Mouse (Mus musculus): ENCODE measurements around the gene St6galnac1. TPM values are rescaled to one million over a fixed set of nuclear protein-coding genes. Genes with fewer than 3 reads are reported as not detected.

Gene St6galnac1
- polyA plus RNA-seq, 1 experiment from 2014 or later = not detected

DNA sequence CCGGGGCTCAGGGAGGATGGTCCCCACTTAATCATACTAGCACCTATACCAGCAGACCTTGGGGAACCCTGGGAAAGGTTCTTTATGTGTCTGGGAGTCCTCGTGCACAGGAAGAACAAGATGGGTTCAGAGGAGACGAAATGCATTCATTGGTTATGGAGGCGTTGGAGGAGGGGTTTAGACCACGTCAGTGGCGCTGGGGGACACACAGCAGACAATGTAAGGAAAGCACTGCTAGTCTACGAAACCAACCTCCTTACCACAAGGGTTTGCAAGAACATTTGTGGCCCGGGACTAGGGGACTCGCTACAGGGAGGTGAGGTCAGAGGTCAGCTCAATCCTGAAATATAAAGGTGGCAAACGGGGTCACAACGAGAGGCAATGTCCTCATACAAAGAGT lies 35.2 kb upstream of the St6galnac1 start:
- H3K4me3 ChIP-seq (ENCODE audit: low read depth, low read length) = no peak overlapping the region
- no peak overlapping the region for H3K9ac ChIP-seq (replicated peaks; ENCODE audit: low read length)
- H3K27me3 ChIP-seq (ENCODE audit: control insufficient read depth, insufficient read depth, low read length) = no peaks in the 10 kb centered on the region
- H3K36me3 ChIP-seq (replicated peaks; ENCODE audit: control insufficient read depth, insufficient read depth, low read depth, low read length) = no peaks in the 10 kb centered on the region
- WGBS = 57% methylated on average over 11 of the region's 11 CpGs
- no peak for DNase-seq (ENCODE audit: low spot score)
- no peak overlapping the region for H3K4me2 ChIP-seq (ENCODE audit: low read depth, low read length)
- H3K4me1 ChIP-seq (ENCODE audit: control insufficient read depth, insufficient read depth, low read length) = peaks cover 26% of the 10 kb centered on the region
- H3K27ac ChIP-seq (replicated peaks; ENCODE audit: low read depth, low read length) = no peak overlapping the region
- no peaks in the 10 kb centered on the region for H3K9me3 ChIP-seq (replicated peaks; ENCODE audit: control insufficient read depth, low read length)
- no peak for ATAC-seq (replicated peaks; ENCODE audit: insufficient number of reproducible peaks, low FRiP score, low TSS enrichment, low read depth)

DNA sequence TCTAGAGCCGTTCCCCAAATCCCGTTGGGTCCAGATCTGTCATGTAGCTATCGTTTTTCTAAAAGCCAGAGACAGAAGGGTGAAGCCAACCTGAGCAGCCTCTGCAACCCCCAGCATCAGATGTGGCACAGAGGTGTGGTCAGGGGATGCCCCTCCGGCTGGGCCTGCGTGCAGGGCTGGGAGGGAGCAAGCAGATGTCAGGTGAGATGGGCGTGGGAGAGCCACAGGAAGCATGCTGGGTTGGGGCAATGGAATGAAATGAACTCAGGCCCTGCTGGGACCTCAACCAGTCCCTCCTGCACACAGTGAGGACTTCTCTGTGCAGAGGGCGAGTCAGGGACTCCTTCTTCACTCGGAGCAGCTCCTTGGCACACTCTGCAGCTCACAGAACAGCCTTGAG lies 34.2 kb upstream of the St6galnac1 start:
- Histone ChIP-seq H3K4me3 (ENCODE audit: low read depth, low read length) (no peak overlapping the region), H3K9ac (replicated peaks; ENCODE audit: low read length) (no peak overlapping the region), H3K27ac (replicated peaks; ENCODE audit: low read depth, low read length) (no peak overlapping the region), H3K4me2 (ENCODE audit: low read depth, low read length) (no peak overlapping the region), H3K9me3 (replicated peaks; ENCODE audit: control insufficient read depth, low read length) (no peaks in the 10 kb centered on the region), H3K27me3 (ENCODE audit: control insufficient read depth, insufficient read depth, low read length) (no peaks in the 10 kb centered on the region), H3K4me1 (ENCODE audit: control insufficient read depth, insufficient read depth, low read length) (peaks cover 18% of the 10 kb centered on the region), H3K36me3 (replicated peaks; ENCODE audit: control insufficient read depth, insufficient read depth, low read depth, low read length) (no peaks in the 10 kb centered on the region)
- no peak for ATAC-seq (replicated peaks; ENCODE audit: insufficient number of reproducible peaks, low FRiP score, low TSS enrichment, low read depth)
- 83% methylated on average over 8 of the region's 8 CpGs for WGBS
- no peak for DNase-seq (ENCODE audit: low spot score)

DNA sequence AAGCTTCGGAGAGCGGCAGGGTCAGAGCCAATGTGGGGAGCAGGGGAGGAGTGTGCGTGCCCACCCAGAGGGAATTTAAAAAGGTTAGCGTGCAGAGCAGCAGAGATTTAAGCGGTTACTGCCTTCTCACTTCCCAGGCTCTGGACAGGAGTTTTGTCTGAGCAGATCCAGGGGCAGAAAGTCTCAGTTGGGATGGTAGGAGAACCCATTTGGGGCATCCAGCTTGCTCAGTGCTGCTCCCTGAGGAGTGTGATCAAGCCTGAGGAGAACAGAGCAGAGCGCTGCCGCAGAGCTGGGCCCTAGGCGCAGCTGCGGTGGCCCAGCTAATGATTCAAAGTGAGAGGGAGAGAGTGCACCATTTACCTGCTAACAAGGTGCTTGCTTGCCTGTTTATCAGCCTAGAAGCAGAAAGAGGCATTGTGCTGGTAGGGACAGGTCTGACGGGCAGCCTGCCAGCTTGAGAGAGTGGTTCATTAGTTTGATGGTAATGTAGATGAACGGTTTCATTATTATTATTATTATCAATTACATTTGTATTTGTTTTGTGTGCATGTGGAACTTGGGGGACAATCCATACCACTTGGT lies 33.6 kb upstream of the St6galnac1 start:
- Histone ChIP-seq H3K4me1 (ENCODE audit: control insufficient read depth, insufficient read depth, low read length) (peaks cover 16% of the 10 kb centered on the region), H3K9me3 (replicated peaks; ENCODE audit: control insufficient read depth, low read length) (no peaks in the 10 kb centered on the region), H3K4me2 (ENCODE audit: low read depth, low read length) (no peak overlapping the region), H3K4me3 (ENCODE audit: low read depth, low read length) (no peak overlapping the region), H3K27me3 (ENCODE audit: control insufficient read depth, insufficient read depth, low read length) (no peaks in the 10 kb centered on the region), H3K27ac (replicated peaks; ENCODE audit: low read depth, low read length) (no peak overlapping the region), H3K9ac (replicated peaks; ENCODE audit: low read length) (no peak overlapping the region), H3K36me3 (replicated peaks; ENCODE audit: control insufficient read depth, insufficient read depth, low read depth, low read length) (no peaks in the 10 kb centered on the region)
- 78% methylated on average over 11 of the region's 11 CpGs for WGBS
- DNase-seq (ENCODE audit: low spot score) (no peak), ATAC-seq (replicated peaks; ENCODE audit: insufficient number of reproducible peaks, low FRiP score, low TSS enrichment, low read depth) (no peak)

DNA sequence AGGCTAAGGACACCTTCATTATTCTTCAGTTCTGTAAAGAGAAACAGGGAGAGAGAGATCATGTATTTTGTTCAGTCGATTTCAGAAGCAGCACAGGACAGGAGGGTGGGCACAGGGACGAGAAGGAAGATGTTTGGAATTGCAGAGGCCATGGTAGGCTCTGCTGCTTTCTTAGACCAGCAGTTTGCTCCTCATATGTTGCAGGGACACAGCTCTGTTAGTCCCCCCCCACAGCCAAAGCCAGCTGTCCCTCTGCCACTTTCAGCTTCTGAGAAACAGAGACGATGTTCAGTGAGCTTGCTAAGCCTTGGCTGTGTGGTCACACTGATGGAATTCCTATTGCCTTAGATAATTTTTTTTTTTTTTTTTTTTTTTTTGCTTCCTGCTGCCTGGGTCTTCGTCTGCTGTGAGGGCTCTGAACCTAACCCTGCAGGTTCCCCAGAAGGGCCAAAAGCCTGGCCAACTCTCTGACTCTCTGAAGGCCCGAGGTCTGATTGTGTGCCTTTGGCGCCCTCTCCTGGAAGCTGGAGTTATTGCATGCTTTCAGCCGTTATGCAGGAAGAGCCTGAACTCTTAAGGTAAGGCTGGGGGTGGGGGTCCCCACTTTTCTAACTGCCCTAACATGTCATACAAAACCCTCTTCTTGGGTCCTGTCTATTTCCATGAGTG lies 32.8 kb upstream of the St6galnac1 start:
- peaks cover 8% of the 10 kb centered on the region for H3K4me1 ChIP-seq (ENCODE audit: control insufficient read depth, insufficient read depth, low read length)
- no peaks in the 10 kb centered on the region for H3K9me3 ChIP-seq (replicated peaks; ENCODE audit: control insufficient read depth, low read length)

DNA sequence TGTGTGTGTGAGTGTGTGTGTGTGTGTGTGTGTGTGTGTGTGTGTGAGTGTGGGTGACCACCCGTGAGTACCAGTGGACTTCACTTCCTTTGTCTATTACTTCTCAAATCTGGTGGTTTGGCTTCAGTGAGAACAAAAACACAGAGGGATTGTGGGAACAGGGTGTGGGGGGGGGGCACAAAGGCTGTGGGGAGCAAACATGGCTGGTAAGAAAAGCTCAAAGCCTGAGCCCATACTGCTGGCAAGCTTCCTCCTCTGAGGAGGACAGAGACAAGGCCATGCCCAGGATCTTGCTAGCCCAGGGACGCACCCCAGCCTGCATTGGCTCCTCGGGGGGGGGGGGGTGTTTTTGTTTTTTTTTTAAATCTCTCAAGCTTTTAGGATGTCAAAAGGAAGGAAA lies 32.2 kb upstream of the St6galnac1 start:
- Histone ChIP-seq H3K9me3 (replicated peaks; ENCODE audit: control insufficient read depth, low read length) (no peaks in the 10 kb centered on the region), H3K9ac (replicated peaks; ENCODE audit: low read length) (no peak overlapping the region), H3K36me3 (replicated peaks; ENCODE audit: control insufficient read depth, insufficient read depth, low read depth, low read length) (no peaks in the 10 kb centered on the region), H3K27me3 (ENCODE audit: control insufficient read depth, insufficient read depth, low read length) (no peaks in the 10 kb centered on the region), H3K4me3 (ENCODE audit: low read depth, low read length) (no peak overlapping the region), H3K4me1 (ENCODE audit: control insufficient read depth, insufficient read depth, low read length) (peaks cover 2% of the 10 kb centered on the region), H3K4me2 (ENCODE audit: low read depth, low read length) (no peak overlapping the region), H3K27ac (replicated peaks; ENCODE audit: low read depth, low read length) (no peak overlapping the region)
- DNase-seq (ENCODE audit: low spot score) (no peak), ATAC-seq (replicated peaks; ENCODE audit: insufficient number of reproducible peaks, low FRiP score, low TSS enrichment, low read depth) (no peak)
- 84% methylated on average over 2 of the region's 3 CpGs for WGBS

More for the DNA sequence above, 32.8 kb upstream of the St6galnac1 start:
- peak; percentile 91 for DNase-seq (ENCODE audit: low spot score)
- Histone ChIP-seq H3K36me3 (replicated peaks; ENCODE audit: control insufficient read depth, insufficient read depth, low read depth, low read length) (no peaks in the 10 kb centered on the region), H3K27ac (replicated peaks; ENCODE audit: low read depth, low read length) (no peak overlapping the region), H3K4me3 (ENCODE audit: low read depth, low read length) (no peak overlapping the region), H3K27me3 (ENCODE audit: control insufficient read depth, insufficient read depth, low read length) (no peaks in the 10 kb centered on the region), H3K9ac (replicated peaks; ENCODE audit: low read length) (no peak overlapping the region), H3K4me2 (ENCODE audit: low read depth, low read length) (no peak overlapping the region)
- ATAC-seq (replicated peaks; ENCODE audit: insufficient number of reproducible peaks, low FRiP score, low TSS enrichment, low read depth) = no peak
- WGBS = 25% methylated on average over 7 of the region's 7 CpGs

DNA sequence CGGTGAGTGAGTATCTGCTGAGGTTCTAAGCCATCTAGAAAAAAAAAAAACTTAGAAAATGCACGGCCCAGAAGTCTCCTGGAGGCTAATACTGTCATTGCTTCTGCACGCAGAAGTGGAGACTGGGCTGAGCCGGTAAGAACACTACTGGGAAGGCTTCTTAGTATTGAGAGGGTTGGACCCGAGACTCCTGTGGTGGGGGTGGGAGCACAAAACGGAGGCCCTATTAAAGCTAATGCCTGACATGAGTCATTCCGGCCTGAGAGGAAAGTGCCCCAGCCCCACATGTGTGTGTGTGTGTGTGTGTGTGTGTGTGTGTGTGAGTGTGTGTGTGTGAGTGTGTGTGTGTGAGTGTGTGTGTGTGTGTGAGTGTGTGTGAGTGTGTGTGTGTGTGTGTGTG lies 31.8 kb upstream of the St6galnac1 start:
- Histone ChIP-seq H3K27ac (replicated peaks; ENCODE audit: low read depth, low read length) (no peak overlapping the region), H3K36me3 (replicated peaks; ENCODE audit: control insufficient read depth, insufficient read depth, low read depth, low read length) (no peaks in the 10 kb centered on the region), H3K4me2 (ENCODE audit: low read depth, low read length) (no peak overlapping the region), H3K4me3 (ENCODE audit: low read depth, low read length) (no peak overlapping the region), H3K9me3 (replicated peaks; ENCODE audit: control insufficient read depth, low read length) (no peaks in the 10 kb centered on the region), H3K9ac (replicated peaks; ENCODE audit: low read length) (no peak overlapping the region), H3K27me3 (ENCODE audit: control insufficient read depth, insufficient read depth, low read length) (no peaks in the 10 kb centered on the region), H3K4me1 (ENCODE audit: control insufficient read depth, insufficient read depth, low read length) (no peaks in the 10 kb centered on the region)
- DNase-seq (ENCODE audit: low spot score) (no peak), ATAC-seq (replicated peaks; ENCODE audit: insufficient number of reproducible peaks, low FRiP score, low TSS enrichment, low read depth) (no peak)
- WGBS = 65% methylated on average over 7 of the region's 7 CpGs

DNA sequence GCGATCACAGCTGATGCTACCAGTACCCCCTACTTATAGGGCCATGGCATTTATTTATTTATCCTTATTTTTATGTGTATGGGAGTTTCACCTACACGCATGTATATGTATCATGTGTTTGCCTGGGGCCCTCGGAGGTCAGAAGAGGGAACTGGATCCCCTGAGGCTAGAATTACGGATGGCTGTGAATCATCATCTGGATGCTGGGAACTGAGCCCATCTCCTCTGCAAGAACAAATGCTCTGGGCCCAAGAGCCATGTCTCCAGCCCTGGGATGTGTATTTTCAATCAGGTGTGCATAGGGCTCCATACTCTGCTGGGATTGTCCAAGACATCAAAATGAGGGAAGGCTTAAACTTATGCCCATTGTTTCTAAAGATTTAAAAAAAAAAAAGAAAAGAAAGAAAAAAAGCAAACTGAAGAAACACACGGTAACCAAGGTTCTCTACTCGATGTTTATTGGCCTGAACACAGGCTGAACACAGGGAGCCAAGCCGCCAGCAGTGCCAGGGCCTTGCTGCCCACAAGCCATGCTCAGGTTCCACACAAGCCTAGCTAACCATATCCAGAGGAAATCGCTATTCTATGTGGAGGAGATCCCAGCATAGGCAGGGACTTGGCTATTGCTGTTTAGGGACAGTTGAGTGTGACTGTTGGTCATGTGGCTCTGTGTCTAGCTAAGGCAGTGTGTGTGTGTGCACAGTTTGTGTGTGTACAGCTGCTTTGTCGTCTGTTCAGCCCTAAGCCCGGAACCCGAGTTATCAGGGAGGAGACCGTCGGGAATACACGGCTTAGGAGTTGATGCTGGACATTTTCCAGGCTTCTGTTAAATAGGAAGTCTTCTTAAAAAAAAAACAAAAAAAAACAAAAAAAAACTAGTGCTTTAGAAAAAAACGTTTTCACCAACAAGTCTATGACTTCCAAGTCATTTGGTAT lies 31.1 kb upstream of the St6galnac1 start:
- WGBS = 81% methylated on average over 15 of the region's 15 CpGs
- no peak overlapping the region for H3K27ac ChIP-seq (replicated peaks; ENCODE audit: low read depth, low read length)
- no peaks in the 10 kb centered on the region for H3K9me3 ChIP-seq (replicated peaks; ENCODE audit: control insufficient read depth, low read length)
- no peak overlapping the region for H3K4me3 ChIP-seq (ENCODE audit: low read depth, low read length)
- H3K36me3 ChIP-seq (replicated peaks; ENCODE audit: control insufficient read depth, insufficient read depth, low read depth, low read length) = no peaks in the 10 kb centered on the region
- DNase-seq (ENCODE audit: low spot score) = no peak
- ATAC-seq (replicated peaks; ENCODE audit: insufficient number of reproducible peaks, low FRiP score, low TSS enrichment, low read depth) = no peak
- no peaks in the 10 kb centered on the region for H3K27me3 ChIP-seq (ENCODE audit: control insufficient read depth, insufficient read depth, low read length)
- H3K9ac ChIP-seq (replicated peaks; ENCODE audit: low read length) = no peak overlapping the region
- H3K4me2 ChIP-seq (ENCODE audit: low read depth, low read length) = no peak overlapping the region
- no peaks in the 10 kb centered on the region for H3K4me1 ChIP-seq (ENCODE audit: control insufficient read depth, insufficient read depth, low read length)

DNA sequence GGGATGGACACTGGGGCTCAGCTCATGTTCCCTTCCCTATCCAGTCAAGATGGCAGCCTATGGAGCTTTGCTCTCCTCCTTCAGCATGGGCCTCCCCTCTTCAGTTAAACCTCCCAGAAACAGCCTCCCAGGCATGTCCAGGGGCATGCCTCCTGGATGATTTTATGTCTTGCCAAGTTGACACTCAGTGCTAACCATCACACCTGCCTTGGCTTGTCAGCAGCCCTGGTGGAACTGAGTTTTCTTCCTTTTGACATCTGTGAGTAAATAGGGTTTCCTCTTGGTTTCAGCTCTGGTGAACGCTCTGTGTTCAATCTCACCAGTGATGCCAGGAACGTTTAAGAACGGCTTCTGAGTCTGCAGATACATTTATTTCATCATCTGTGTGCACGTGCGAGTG lies 27.4 kb upstream of the St6galnac1 start:
- Histone ChIP-seq H3K9ac (replicated peaks; ENCODE audit: low read length) (no peak overlapping the region), H3K27ac (replicated peaks; ENCODE audit: low read depth, low read length) (no peak overlapping the region), H3K9me3 (replicated peaks; ENCODE audit: control insufficient read depth, low read length) (no peaks in the 10 kb centered on the region), H3K4me3 (ENCODE audit: low read depth, low read length) (no peak overlapping the region), H3K36me3 (replicated peaks; ENCODE audit: control insufficient read depth, insufficient read depth, low read depth, low read length) (no peaks in the 10 kb centered on the region), H3K27me3 (ENCODE audit: control insufficient read depth, insufficient read depth, low read length) (no peaks in the 10 kb centered on the region), H3K4me1 (ENCODE audit: control insufficient read depth, insufficient read depth, low read length) (no peaks in the 10 kb centered on the region), H3K4me2 (ENCODE audit: low read depth, low read length) (no peak overlapping the region)
- DNase-seq (ENCODE audit: low spot score) (no peak), ATAC-seq (replicated peaks; ENCODE audit: insufficient number of reproducible peaks, low FRiP score, low TSS enrichment, low read depth) (no peak)
- WGBS = 87% methylated on average over 5 of the region's 5 CpGs
